Mouse (Mus musculus) heart, embryonic 15.5 days (tissue): ENCODE results near the gene Mlana. TPM values are rescaled to one million over a fixed set of nuclear protein-coding genes. Genes with fewer than 3 reads are reported as not detected.

Source experiments
- ATAC-seq: fragments of 200-750 bp; cut with Nextera tagmentation; replicated peaks from 2 replicates; pipeline ENCODE4 v1.8.0; 2017; ENCODE audit warnings: low read depth, moderate TSS enrichment; ENCODE audit not compliant: insufficient number of reproducible peaks, insufficient read depth, low FRiP score
- H3K27ac ChIP-seq: fragments of 300-500 bp; sonication (generic); 2 replicates; pipeline ENCODE4 v1.5.1; 2015; ENCODE audit warnings: mild to moderate bottlenecking, inconsistent platforms
- H3K27me3 ChIP-seq: fragments of 300-500 bp; sonication (generic); 2 replicates; pipeline ENCODE4 v1.6.1; 2015; ENCODE audit warnings: inconsistent platforms
- H3K36me3 ChIP-seq: fragments of 300-500 bp; sonication (generic); 2 replicates; pipeline ENCODE4 v1.6.1; 2015; ENCODE audit warnings: mild to moderate bottlenecking, inconsistent platforms
- H3K4me1 ChIP-seq: fragments of 300-500 bp; sonication (generic); replicated peaks from 2 replicates; pipeline ENCODE4 v1.6.1; 2015; ENCODE audit warnings: inconsistent platforms
- H3K4me2 ChIP-seq: fragments of 300-500 bp; sonication (generic); 2 replicates; pipeline ENCODE4 v1.6.1; 2015; ENCODE audit warnings: inconsistent platforms, mild to moderate bottlenecking, moderate library complexity
- H3K4me3 ChIP-seq: fragments of 300-500 bp; sonication (generic); 2 replicates; pipeline ENCODE4 v1.5.1; 2015; ENCODE audit warnings: mild to moderate bottlenecking, inconsistent platforms
- H3K9ac ChIP-seq: fragments of 300-500 bp; sonication (generic); 2 replicates; pipeline ENCODE4 v1.6.1; 2015; ENCODE audit warnings: mild to moderate bottlenecking, inconsistent platforms
- H3K9me3 ChIP-seq: fragments of 300-500 bp; sonication (generic); replicated peaks from 2 replicates; pipeline ENCODE4 v1.6.1; 2016; ENCODE audit warnings: inconsistent platforms
- WGBS: fragments of 180-500 bp; shearing (Covaris S2); methylation state at CpG from one replicate; pipeline ENCODE4 v1.1.7; 2015; ENCODE audit warnings: mixed read lengths; 5-methylcytosine and 5-hydroxymethylcytosine counted together
- polyA plus RNA-seq: library from polyadenylated mRNA; unstranded; fragments of >200 nt; fragmentation: Nextera tagmentation; extraction: Ambion mirVana; gene quantifications from 2 replicates; pipeline ENCODE4 v1.2.1, GENCODE M21; 2015

The Mlana gene
- polyA plus RNA-seq, 1 experiment from 2014 or later = 0.83 TPM

DNA sequence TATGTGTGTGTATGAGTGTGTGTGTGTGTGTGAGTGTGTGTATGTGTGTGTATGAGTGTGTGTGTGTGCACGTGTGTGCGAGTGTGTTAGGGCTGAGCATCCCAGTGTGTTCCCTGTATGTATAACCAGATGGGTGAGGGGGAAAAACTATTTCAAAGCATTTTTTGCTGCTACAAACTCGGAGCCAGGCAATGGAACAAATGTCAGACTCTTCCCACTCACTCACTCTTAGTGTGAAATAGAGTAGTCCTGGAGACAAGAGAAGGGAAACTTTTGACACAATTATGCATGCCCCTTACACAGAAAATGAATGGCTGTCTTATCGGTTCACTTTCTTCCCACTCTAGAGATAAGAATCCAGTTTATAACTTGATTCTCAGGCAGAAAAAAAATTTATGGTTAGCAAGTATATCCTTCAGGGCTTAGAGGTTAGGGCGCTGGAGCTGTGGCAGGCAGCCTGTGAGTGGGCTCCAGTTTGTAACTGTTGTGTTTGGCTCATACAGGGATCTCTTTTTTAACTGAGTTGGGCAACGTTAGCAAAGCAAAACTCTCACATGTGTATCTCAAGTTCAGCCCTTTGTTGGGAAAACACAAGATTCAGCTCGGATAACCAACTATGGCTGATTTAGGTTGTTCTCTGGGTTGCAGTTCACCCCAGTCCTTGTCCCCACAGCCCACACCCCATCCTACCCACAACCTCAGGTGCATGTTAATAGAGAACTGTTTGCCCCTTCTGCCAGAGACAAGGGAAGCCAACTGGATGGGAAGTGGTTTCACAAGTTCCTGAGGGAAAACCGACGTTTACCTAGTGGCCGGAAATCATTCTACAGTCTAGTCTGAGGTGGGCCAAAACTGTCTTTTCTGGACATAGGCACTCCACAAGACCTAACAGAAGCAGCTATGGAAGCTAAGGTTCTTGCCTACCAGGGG is 36.5 kb upstream of the Mlana start:
- no peak overlapping the region for H3K9ac ChIP-seq
- H3K4me3 ChIP-seq = no peak overlapping the region
- H3K27me3 ChIP-seq = peaks cover 6% of the 10 kb centered on the region; the same call in 1 of the 2 replicates
- peaks cover 8% of the 10 kb centered on the region for H3K4me1 ChIP-seq
- no peaks in the 10 kb centered on the region for H3K36me3 ChIP-seq
- no peak for ATAC-seq
- H3K9me3 ChIP-seq = no peaks in the 10 kb centered on the region
- no peak overlapping the region for H3K4me2 ChIP-seq
- no peak overlapping the region for H3K27ac ChIP-seq
- WGBS = 71% methylated on average over 10 of the region's 10 CpGs

DNA sequence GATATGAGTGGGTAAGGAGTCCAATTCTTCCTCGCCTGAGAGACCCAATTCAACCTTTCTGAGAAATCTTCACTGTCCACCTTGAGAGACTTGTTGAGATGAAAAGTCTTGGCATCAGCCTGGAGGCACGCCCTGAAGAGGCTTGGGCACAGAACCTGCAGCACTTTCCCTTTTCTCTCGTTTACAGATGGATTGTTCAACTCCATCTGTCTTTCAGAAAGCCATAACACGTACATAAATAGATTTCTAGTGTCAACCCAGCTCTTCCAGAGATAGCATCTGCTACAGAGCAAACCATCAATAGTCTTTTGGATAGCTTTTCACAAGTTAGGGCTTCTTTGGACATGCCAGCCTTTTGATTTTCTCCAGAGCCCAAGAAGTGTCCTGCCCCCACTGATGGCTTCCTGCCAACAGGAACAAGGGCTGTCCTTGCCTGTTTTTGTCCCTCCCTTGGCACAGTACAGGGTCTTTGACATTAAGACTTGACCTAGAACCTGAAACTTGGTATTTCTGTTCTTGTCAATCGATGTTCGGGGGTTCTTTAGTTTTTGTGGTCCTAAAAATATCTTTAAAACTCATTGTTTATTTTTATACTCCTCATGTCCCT is 35.5 kb upstream of the Mlana start:
- H3K9me3 ChIP-seq = no peaks in the 10 kb centered on the region
- no peak overlapping the region for H3K4me3 ChIP-seq
- ATAC-seq = no peak
- H3K27me3 ChIP-seq = peaks cover 6% of the 10 kb centered on the region; the same call in 1 of the 2 replicates
- 65% methylated on average over 6 of the region's 6 CpGs for WGBS
- H3K4me1 ChIP-seq = peaks cover 13% of the 10 kb centered on the region
- no peak overlapping the region for H3K9ac ChIP-seq
- no peak overlapping the region for H3K27ac ChIP-seq
- no peak overlapping the region for H3K4me2 ChIP-seq
- H3K36me3 ChIP-seq = no peaks in the 10 kb centered on the region

DNA sequence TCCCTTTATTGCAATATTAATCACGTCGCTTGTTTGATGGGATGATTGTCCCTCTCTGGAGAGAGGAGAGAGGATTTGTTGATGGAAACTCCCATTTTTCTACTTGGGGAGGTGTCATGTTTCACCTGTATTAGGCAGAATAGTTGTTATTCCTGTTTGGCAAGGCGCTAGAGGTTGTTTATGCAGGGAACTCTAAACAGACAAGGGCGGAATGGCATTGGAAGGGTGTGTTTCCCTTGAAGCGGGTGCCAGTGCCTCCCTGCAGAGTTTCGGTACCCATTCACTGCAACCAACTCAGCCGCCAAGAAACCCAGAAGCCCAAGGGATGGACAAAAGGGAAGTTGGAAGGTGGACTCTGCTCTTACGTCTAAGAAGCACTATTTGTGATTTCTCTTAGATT is 33.8 kb upstream of the Mlana start:
- Histone ChIP-seq H3K4me3 (no peak overlapping the region), H3K4me2 (no peak overlapping the region), H3K27ac (no peak overlapping the region), H3K9me3 (no peaks in the 10 kb centered on the region), H3K36me3 (no peaks in the 10 kb centered on the region), H3K27me3 (0 out of 2 replicates have a peak, but pooled peaks cover 6% of the 10 kb centered on the region), H3K4me1 (peaks cover 19% of the 10 kb centered on the region), H3K9ac (no peak overlapping the region)
- ATAC-seq = no peak
- 72% methylated on average over 8 of the region's 8 CpGs for WGBS

DNA sequence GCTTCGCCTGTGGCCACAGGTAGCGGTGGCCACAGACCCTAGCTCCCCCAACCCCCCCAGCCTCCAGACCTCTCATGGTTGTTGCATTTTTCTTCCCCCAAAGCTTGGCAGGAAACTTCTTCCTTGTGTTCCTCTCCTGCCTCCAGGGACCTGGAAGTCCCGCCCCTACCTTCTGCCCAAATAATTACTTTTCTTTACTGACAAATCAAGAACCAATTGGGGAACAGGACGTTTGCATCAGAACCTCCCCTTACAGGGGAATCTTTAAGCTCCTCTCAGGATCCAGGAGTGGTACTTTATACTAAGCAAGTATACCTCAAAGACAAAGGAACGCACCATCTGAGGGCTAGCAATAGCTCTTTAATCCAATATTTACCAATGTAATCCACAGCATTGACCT is 32.7 kb upstream of the Mlana start:
- Histone ChIP-seq H3K4me2 (no peak overlapping the region), H3K9me3 (no peaks in the 10 kb centered on the region), H3K9ac (no peak overlapping the region), H3K4me3 (no peak overlapping the region), H3K27me3 (peaks cover 11% of the 10 kb centered on the region; the same call in 1 of the 2 replicates), H3K27ac (no peak overlapping the region), H3K36me3 (no peaks in the 10 kb centered on the region), H3K4me1 (peaks cover 19% of the 10 kb centered on the region)
- no peak for ATAC-seq
- 79% methylated on average over 5 of the region's 5 CpGs for WGBS

DNA sequence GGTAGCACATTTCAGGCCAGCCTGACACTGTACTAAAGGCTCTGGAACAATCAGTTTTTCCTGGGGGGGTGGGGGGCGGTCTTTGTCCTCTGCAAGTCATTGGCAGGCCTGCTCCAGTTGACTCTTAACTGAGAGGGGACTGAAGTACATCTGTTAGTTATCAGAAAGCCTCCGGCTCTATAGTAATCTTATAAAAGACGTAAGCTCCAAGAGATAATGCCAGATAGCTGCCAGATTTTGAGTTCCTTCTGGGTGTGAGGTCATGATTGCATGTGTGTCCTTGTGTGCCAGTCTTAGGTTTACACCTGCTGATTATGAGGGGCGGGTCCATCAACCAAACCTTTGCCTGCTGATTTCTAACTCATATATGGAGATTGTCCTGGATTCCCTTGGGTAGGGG is 31.5 kb upstream of the Mlana start:
- Histone ChIP-seq H3K4me2 (no peak overlapping the region), H3K4me1 (peaks cover 19% of the 10 kb centered on the region), H3K36me3 (no peaks in the 10 kb centered on the region), H3K9ac (no peak overlapping the region), H3K4me3 (no peak overlapping the region), H3K27ac (no peak overlapping the region), H3K9me3 (no peaks in the 10 kb centered on the region), H3K27me3 (peaks cover 11% of the 10 kb centered on the region)
- no peak for ATAC-seq
- WGBS = 63% methylated on average over 4 of the region's 4 CpGs

DNA sequence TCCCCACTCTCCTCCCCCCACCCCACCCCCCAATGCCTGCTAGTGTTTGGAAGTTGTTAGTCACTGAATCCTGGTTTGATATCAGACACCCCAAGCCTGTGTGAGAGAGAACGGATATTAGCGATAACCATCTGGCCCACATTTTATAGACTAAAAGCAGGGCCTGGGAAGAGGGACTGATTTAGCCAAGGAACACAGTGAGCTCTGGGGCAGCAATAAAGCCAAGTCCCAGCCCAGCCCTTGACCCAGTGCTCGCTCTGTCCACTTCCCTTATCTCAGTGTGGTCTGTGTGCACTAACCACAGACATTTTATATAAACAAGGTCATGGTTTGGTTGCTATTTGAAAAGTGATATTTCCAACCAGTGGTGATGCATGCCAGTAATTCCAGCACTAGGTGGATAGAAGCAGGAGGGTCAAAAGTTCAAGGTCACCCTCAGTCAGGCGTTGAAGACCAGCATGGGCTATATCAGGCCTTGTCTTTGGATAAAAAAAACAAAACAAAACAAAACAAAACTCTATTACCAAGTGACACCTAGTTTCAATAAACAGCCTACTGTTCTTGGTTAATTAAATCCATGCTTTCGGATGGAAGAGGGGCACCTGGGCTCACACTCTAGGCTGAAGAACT is 30.5 kb upstream of the Mlana start:
- H3K4me3 ChIP-seq = no peak overlapping the region
- 48% methylated on average over 5 of the region's 5 CpGs for WGBS
- no peak overlapping the region for H3K27ac ChIP-seq
- no peaks in the 10 kb centered on the region for H3K36me3 ChIP-seq
- H3K4me1 ChIP-seq = peaks cover 13% of the 10 kb centered on the region
- no peaks in the 10 kb centered on the region for H3K9me3 ChIP-seq
- ATAC-seq = no peak; the same call in 1 of the 2 replicates
- no peak overlapping the region for H3K9ac ChIP-seq
- H3K4me2 ChIP-seq = no peak overlapping the region
- H3K27me3 ChIP-seq = peaks cover 11% of the 10 kb centered on the region

DNA sequence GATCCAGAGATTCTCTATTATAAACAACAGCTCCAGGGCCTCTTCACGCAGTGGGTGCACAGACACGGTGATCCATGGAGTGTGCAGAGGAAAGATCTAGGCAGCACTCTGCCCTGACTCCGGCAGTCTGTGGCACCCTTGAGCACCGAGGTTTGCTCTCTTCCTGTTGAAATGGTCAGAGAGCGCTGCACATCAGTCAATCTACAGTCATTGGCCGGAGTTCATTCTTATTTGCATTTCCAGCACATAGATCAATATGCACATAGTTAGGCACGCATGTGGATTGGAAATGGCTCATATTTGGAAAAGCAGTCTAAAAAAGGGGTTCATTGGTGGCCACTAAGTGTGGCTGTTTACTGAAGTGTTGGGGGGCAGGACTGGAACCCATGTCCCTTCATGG is 29.5 kb upstream of the Mlana start:
- Histone ChIP-seq H3K27ac (no peak overlapping the region), H3K9me3 (no peaks in the 10 kb centered on the region), H3K4me2 (no peak overlapping the region), H3K4me3 (no peak overlapping the region), H3K36me3 (no peaks in the 10 kb centered on the region), H3K27me3 (peaks cover 11% of the 10 kb centered on the region), H3K4me1 (peaks cover 11% of the 10 kb centered on the region), H3K9ac (no peak overlapping the region)
- ATAC-seq = no peak
- WGBS = 82% methylated on average over 7 of the region's 7 CpGs

DNA sequence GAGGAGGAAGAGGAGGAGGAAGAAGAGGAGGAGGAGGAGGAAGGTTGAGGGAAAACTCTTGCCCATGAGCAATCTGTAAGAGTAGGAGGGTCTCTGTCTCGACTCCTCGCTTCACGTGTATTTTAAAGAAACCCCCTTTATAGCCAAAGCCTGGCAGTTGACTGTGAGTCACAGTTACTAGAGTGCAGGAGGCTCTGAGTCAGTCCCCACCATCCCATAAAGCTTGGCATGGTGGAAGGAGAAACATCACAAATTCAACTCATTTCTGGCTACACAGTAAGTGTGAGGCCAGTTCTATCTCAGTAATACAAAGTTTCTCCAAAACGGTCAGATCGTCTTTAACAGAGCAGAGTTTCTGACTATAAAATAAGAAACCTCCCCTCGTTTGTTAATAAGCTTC is 27.4 kb upstream of the Mlana start:
- peaks cover 14% of the 10 kb centered on the region for H3K27me3 ChIP-seq
- no peak for ATAC-seq
- H3K36me3 ChIP-seq = no peaks in the 10 kb centered on the region
- H3K4me1 ChIP-seq = peaks cover 11% of the 10 kb centered on the region
- H3K4me3 ChIP-seq = no peak overlapping the region
- H3K9me3 ChIP-seq = no peaks in the 10 kb centered on the region
- H3K4me2 ChIP-seq = no peak overlapping the region
- WGBS = 88% methylated on average over 6 of the region's 6 CpGs
- H3K9ac ChIP-seq = no peak overlapping the region
- H3K27ac ChIP-seq = no peak overlapping the region

DNA sequence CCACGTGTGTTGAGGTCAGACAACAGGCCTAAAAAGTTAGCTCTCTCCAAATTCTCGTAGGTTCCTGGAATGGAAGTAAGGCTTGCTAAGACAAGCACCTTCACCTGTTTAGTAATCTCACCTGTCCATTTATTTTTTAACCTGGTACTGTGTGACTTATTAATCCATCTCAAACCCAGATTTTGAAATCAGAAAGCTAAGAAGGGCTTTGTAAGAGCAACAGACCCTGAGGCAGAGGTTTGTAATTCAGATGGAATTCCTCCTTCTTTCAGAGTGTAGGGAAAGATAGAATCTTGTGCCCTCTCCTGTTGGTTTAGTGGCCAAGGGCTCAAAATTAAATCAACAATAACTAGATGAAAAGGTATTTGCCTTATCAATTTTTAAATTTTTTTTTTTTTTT is 26.5 kb upstream of the Mlana start:
- 65% methylated on average over 2 of the region's 2 CpGs for WGBS
- H3K9me3 ChIP-seq = no peaks in the 10 kb centered on the region
- no peak overlapping the region for H3K27ac ChIP-seq
- peaks cover 14% of the 10 kb centered on the region for H3K27me3 ChIP-seq
- H3K4me1 ChIP-seq = peaks cover 11% of the 10 kb centered on the region
- no peak for ATAC-seq
- no peak overlapping the region for H3K9ac ChIP-seq
- no peak overlapping the region for H3K4me2 ChIP-seq
- no peak overlapping the region for H3K4me3 ChIP-seq
- H3K36me3 ChIP-seq = no peaks in the 10 kb centered on the region

DNA sequence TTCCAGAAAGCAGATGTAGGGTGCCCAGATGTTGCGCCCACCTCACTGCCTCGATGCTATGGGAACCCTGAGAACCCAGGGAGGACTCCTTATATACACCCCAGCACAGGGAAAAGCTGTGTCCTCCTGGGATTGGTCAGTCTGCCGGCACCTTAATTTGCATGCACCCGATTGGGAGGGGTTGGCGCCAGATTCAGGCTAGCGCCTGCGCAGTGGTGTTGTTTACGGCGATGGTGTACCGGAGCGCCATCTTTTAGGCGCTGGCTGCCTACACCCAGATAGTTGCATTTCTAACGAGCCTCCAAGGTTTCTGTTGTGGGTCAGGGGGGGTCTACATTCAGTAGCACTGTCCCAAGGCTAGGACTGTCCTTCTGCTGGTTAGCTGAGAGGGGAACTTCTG is 25.0 kb upstream of the Mlana start:
- no peaks in the 10 kb centered on the region for H3K36me3 ChIP-seq
- no peak for ATAC-seq
- H3K9me3 ChIP-seq = no peaks in the 10 kb centered on the region
- H3K9ac ChIP-seq = no peak overlapping the region
- no peak overlapping the region for H3K4me2 ChIP-seq
- H3K4me3 ChIP-seq = no peak overlapping the region
- WGBS = 90% methylated on average over 13 of the region's 13 CpGs
- peaks cover 14% of the 10 kb centered on the region for H3K27me3 ChIP-seq
- H3K27ac ChIP-seq = no peak overlapping the region
- H3K4me1 ChIP-seq = no peaks in the 10 kb centered on the region; the same call in 1 of the 2 replicates

DNA sequence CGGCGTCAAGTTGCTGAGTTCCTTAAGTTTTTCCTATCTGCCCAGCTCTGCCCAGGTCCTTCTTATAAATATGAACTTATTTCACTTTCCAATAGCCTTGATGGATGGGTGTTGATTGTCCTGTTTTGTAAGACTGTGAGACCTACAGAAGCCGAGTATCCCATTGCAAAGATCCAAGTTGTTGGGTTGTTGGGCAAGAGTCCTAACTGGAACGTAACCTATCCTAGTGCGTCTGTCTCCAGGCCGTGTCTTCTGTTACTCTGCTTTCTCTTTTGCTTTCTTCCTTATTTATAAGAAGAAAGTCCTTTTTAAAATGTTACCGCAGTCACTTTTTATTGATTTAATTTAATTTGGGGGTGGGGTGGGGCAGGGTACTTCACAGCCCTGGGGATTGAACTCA is 22.7 kb upstream of the Mlana start:
- H3K27me3 ChIP-seq = peaks cover 19% of the 10 kb centered on the region

More for the DNA sequence above, 22.7 kb upstream of the Mlana start:
- Histone ChIP-seq H3K36me3 (no peaks in the 10 kb centered on the region), H3K9me3 (no peaks in the 10 kb centered on the region), H3K9ac (no peak overlapping the region), H3K4me1 (no peaks in the 10 kb centered on the region), H3K4me3 (no peak overlapping the region), H3K27ac (no peak overlapping the region), H3K4me2 (no peak overlapping the region)
- no peak for ATAC-seq
- 94% methylated on average over 7 of the region's 7 CpGs for WGBS
